In genomic region chr14:8286595-8286994, GRCm38 (mm10) we compare ENCODE assay signal across 8 mouse cellular contexts. TPM values are rescaled to one million over a fixed set of nuclear protein-coding genes. Genes with fewer than 3 reads are reported as not detected.
DNase-seq lines count a peak whose midpoint lies in the region; ATAC-seq and TF ChIP-seq lines count a peak whose summit lies in the region.
"Not testable (repeated sequence)": the region's sequence is repeated elsewhere in the genome, so short reads cannot be mapped to it uniquely, and the experiment has no call there.

No protein-coding gene starts in this region.

- H3K9ac ChIP-seq in CH12.LX (ENCODE audit: insufficient read depth, low read depth); hindbrain, embryonic 14.5 days; lung, embryonic 14.5 days: not testable (repeated sequence)

- not testable (repeated sequence) for H3K27ac ChIP-seq in CH12.LX (ENCODE audit: insufficient read depth, low read depth); hindbrain, embryonic 14.5 days; lung, embryonic 14.5 days (ENCODE audit: low read depth)

- TF ChIP-seq EP300 in CH12.LX (IDR thresholded peaks at IDR 0.05; ENCODE audit: low read length), result not testable (repeated sequence)

- H3K27me3 ChIP-seq in CH12.LX (replicated peaks); hindbrain, embryonic 14.5 days (ENCODE audit: control insufficient read depth, insufficient read depth, low read length); lung, embryonic 14.5 days (ENCODE audit: insufficient read depth, low read length): not testable (repeated sequence)

- in situ Hi-C loops in CH12.LX (cut with MboI; ENCODE audit: low pct_ligation_motif_present, low pct_unique_long_range_greater_than_20kb, low sequenced_read_pairs), result not testable (repeated sequence)

- H3K9me3 ChIP-seq in CH12.LX (replicated peaks; ENCODE audit: low read length); hindbrain, embryonic 14.5 days (ENCODE audit: control insufficient read depth, low read length); lung, embryonic 14.5 days (ENCODE audit: low read depth, low read length): not testable (repeated sequence)

- dilution Hi-C loops in CH12.LX (cut with MboI; ENCODE audit: extremely low pct_ligation_motif_present, extremely low pct_unique_long_range_greater_than_20kb, low sequenced_read_pairs), result not testable (repeated sequence)

- not testable (repeated sequence) for H3K4me2 ChIP-seq in CH12.LX (ENCODE audit: insufficient read depth, low read depth, poor library complexity, severe bottlenecking); hindbrain, embryonic 14.5 days (replicated peaks); lung, embryonic 14.5 days

- not testable (repeated sequence) for H3K4me1 ChIP-seq in CH12.LX (ENCODE audit: control insufficient read depth in 1 of 2, insufficient read depth in 2 of 2); hindbrain, embryonic 14.5 days (replicated peaks; ENCODE audit: control insufficient read depth, insufficient read depth, low read length); lung, embryonic 14.5 days (ENCODE audit: insufficient read depth)

- not testable (repeated sequence) for H3K4me3 ChIP-seq in CH12.LX (replicated peaks in 1 of 3; ENCODE audit: low read depth in 2 of 3, low read length in 2 of 3, poor library complexity in 1 of 3); hindbrain, embryonic 14.5 days (replicated peaks; ENCODE audit: low read length); lung, embryonic 14.5 days (ENCODE audit: low read depth, low read length)

- WGBS in hindbrain, embryonic 14.5 days, result 83% methylated on average over 5 of the region's 5 CpGs
- 84% methylated on average over 5 of the region's 5 CpGs for WGBS in lung, embryonic 14.5 days

- ATAC-seq in hindbrain, embryonic 14.5 days (ENCODE audit: low FRiP score), result peak; percentile 83; the same call in 1 of the 2 replicates
- ATAC-seq in lung, embryonic 14.5 days (ENCODE audit: insufficient read depth), result peak; percentile 71

- not testable (repeated sequence) for H3K36me3 ChIP-seq in CH12.LX (replicated peaks in 1 of 2; ENCODE audit: control insufficient read depth in 1 of 2, insufficient read depth in 1 of 2, low read length in 1 of 2); hindbrain, embryonic 14.5 days (replicated peaks; ENCODE audit: control insufficient read depth, insufficient read depth); lung, embryonic 14.5 days (ENCODE audit: insufficient read depth)

- H3K79me2 ChIP-seq in CH12.LX (replicated peaks; ENCODE audit: control insufficient read depth, extremely low read depth, insufficient read depth, poor library complexity, severe bottlenecking), result not testable (repeated sequence)

- not testable (repeated sequence) for TF ChIP-seq POLR2A in CH12.LX (IDR thresholded peaks at IDR 0.05; ENCODE audit: low read depth, low read length)

- TF ChIP-seq CTCF in CH12.LX (conservative IDR thresholded peaks at IDR 0.05 in 1 of 2, IDR thresholded peaks at IDR 0.05 in 1 of 2; ENCODE audit: low read depth in 2 of 2, low read length in 2 of 2); lung, embryonic 14.5 days (IDR thresholded peaks at IDR 0.05; ENCODE audit: low read depth): not testable (repeated sequence)

- TF ChIP-seq RAD21 in CH12.LX (IDR thresholded peaks at IDR 0.05; ENCODE audit: low read depth, low read length), result not testable (repeated sequence)

- DNase-seq in CH12.LX (ENCODE audit: extremely low read depth), result peak; percentile 30
- DNase-seq in c-Kit-positive CD71-positive TER-119-positive erythroid progenitor cells, embryonic 14.5 days (ENCODE audit: low spot score), result peak; percentile 42
- DNase-seq in gastrocnemius, postnatal 10 days, result peak; percentile 31
- DNase-seq in hindbrain, embryonic 14.5 days (ENCODE audit: low spot score); lung, embryonic 14.5 days: not testable (repeated sequence)
- DNase-seq in kidney, postnatal 4 days, result peak; percentile 38 to 43
- DNase-seq in naive thymus-derived CD4-positive, alpha-beta T cell, adult 2 months (ENCODE audit: low read depth), result peak; percentile 19
- peak; percentile 25 to 92 for DNase-seq in thymus, postnatal 10 days (ENCODE audit: low spot score in 2 of 2)

RNA-seq across cellular contexts. Expression of gene Acox2, which starts 27.4 kb away (rescaled TPM):
- total RNA-seq in CH12.LX (2012; rRNA removed) (not detected in 2 replicates), CH12.LX (2014; rRNA removed) (not detected in 2 replicates)
- polyA plus RNA-seq in CH12.LX (2012; ENCODE audit: insufficient read length, low read depth), result not detected in 2 replicates
- total RNA-seq in gastrocnemius, postnatal 10 days (2021), result under 1 TPM in 1 of 2 experiments, not detected in 1; 0.70 TPM
- polyA plus RNA-seq in hindbrain, embryonic 14.5 days (2014; fragmentation: Nextera tagmentation; extraction: Ambion mirVana), result not detected in 2 replicates
- 0.47 and 0.78 TPM in 2 replicates for polyA plus RNA-seq in lung, embryonic 14.5 days (2014; fragmentation: Nextera tagmentation; extraction: Ambion mirVana)

RNA-seq across cellular contexts. Expression of gene Fam107a, which starts 31.2 kb away (rescaled TPM):
- total RNA-seq in CH12.LX (2012; rRNA removed), result not detected in 2 replicates
- not detected in 2 replicates for total RNA-seq in CH12.LX (2014; rRNA removed)
- not detected in 2 replicates for polyA plus RNA-seq in CH12.LX (2012; ENCODE audit: insufficient read length, low read depth)
- total RNA-seq in gastrocnemius, postnatal 10 days (2021), result 1 to 10 TPM; 1.7 to 4.4 TPM
- polyA plus RNA-seq in hindbrain, embryonic 14.5 days (2014; fragmentation: Nextera tagmentation; extraction: Ambion mirVana), result 0.16 and 0.47 TPM in 2 replicates
- 0.38 and 0.58 TPM in 2 replicates for polyA plus RNA-seq in lung, embryonic 14.5 days (2014; fragmentation: Nextera tagmentation; extraction: Ambion mirVana)
